Mouse (Mus musculus) colon, adult 2 months (tissue): ENCODE data around the gene Pyy. TPM values are rescaled to one million over a fixed set of nuclear protein-coding genes. Genes with fewer than 3 reads are reported as not detected.

Experiments
- polyA plus RNA-seq: library from polyadenylated mRNA; depleted of rRNA; stranded (reverse); fragments of >200 nt; gene quantifications from 2 replicates; pipeline ENCODE4 v1.2.3, GENCODE M21; 2012; rRNA removed

The Pyy gene
- 2,050 and 2,272 TPM in 2 replicates for polyA plus RNA-seq

DNA sequence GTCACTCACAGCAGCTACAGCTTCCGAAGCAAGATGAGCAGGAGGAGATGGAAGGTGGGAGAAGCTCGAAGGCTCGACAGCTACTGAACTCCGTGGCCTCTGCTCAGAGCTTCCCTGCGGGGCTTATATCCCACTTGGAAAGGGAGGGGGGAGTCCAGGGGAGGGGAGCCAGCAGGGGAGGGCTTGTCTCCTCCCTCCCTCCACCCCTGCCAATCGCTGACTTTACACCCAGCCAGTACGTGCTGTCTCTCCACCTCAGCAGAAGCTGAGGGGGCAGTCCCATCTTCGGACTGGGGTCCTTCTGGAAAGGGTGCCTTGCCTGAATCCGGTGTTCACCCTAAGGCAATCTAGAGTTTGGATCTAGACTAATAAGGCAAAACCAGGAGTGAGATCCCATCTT lies at the start of gene Pyy:
Gene Pyy (minus strand): TSS at position 101 of the 400 bp plus-strand sequence.

GRCm38 (mm10) chr11:102156039-102156785 lies 48.6 kb upstream of the Pyy start, which contains the start of gene Tmem101:
Gene Tmem101 (minus strand): TSS chr11:102156404.

GRCm38 (mm10) chr11:102145471-102146001 lies 37.9 kb upstream of the Pyy start, which contains the start of gene Nags:
Gene Nags (plus strand): TSS chr11:102145513.

DNA sequence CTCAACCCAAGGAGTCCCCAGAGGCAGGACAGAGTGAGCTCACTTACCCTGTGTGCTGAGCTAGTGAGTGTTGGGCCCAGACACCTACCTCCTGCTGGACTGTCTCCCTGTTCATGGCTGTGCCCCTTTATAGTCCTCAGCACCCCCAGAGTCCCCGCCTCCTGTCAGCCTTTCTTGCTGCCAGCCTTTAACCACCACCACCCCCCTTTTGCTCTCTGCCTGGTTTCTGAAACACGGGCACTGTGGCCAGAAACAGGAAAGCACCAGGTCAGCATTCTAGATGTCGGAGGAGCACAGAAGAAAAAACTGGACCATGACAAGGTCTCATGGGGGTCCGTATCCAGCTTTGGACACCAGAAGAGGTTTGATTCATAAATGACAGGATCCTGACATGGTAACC lies 6.4 kb downstream of the Pyy start, which contains the start of gene Ppy:
Gene Ppy (minus strand): TSS at position 101 of the 400 bp plus-strand sequence.

GRCm38 (mm10) chr11:102087931-102088898 lies 19.4 kb downstream of the Pyy start, which contains the start of gene Mpp2:
Gene Mpp2 (minus strand): TSS chr11:102088515.

Other genes with a start within 250 kb of the Pyy start
- gene Meox1, start 213.5 kb downstream of the Pyy start, polyA plus RNA-seq = 1.3 and 1.7 TPM in 2 replicates
- 0.10 TPM in 1 of 2 replicates, not detected in the other for gene Sost, start 140.8 kb downstream of the Pyy start, polyA plus RNA-seq
- not detected in 2 replicates for gene Cfap97d1, start 123.6 kb downstream of the Pyy start, polyA plus RNA-seq
- 112 and 133 TPM in 2 replicates for gene Dusp3, start 120.8 kb downstream of the Pyy start, polyA plus RNA-seq
- gene Mpp3, start 79.4 kb downstream of the Pyy start, polyA plus RNA-seq = 10.6 and 12.7 TPM in 2 replicates
- 7.7 and 9.2 TPM in 2 replicates for gene Cd300lg, start 66.3 kb downstream of the Pyy start, polyA plus RNA-seq
- 4.9 and 5.9 TPM in 2 replicates for gene Mpp2, start 19.3 kb downstream of the Pyy start, polyA plus RNA-seq
- 156 and 278 TPM in 2 replicates for gene Ppy, start 6.5 kb downstream of the Pyy start, polyA plus RNA-seq
- gene Nags, start 37.7 kb upstream of the Pyy start, polyA plus RNA-seq = 10.8 and 16.1 TPM in 2 replicates
- 23.5 and 29.5 TPM in 2 replicates for gene Tmem101, start 48.6 kb upstream of the Pyy start, polyA plus RNA-seq
- 25.4 and 35.2 TPM in 2 replicates for gene Lsm12, start 77.5 kb upstream of the Pyy start, polyA plus RNA-seq
- gene G6pc3, start 81.8 kb upstream of the Pyy start, polyA plus RNA-seq = 114 and 152 TPM in 2 replicates
- 97.0 and 115 TPM in 2 replicates for gene Hdac5, start 122.3 kb upstream of the Pyy start, polyA plus RNA-seq
- 3.3 and 3.9 TPM in 2 replicates for gene BC030867, start 141.1 kb upstream of the Pyy start, polyA plus RNA-seq
- 1.6 and 2.8 TPM in 2 replicates for gene Asb16, start 160.9 kb upstream of the Pyy start, polyA plus RNA-seq
- gene Tmub2, start 177.1 kb upstream of the Pyy start, polyA plus RNA-seq = 57.5 and 64.0 TPM in 2 replicates
- 41.5 and 46.8 TPM in 2 replicates for gene Atxn7l3, start 188.8 kb upstream of the Pyy start, polyA plus RNA-seq
- 31.0 and 33.3 TPM in 2 replicates for gene Ubtf, start 211.9 kb upstream of the Pyy start, polyA plus RNA-seq